Mouse (Mus musculus): ENCODE results near the gene Gm21812. TPM values are rescaled to one million over a fixed set of nuclear protein-coding genes. Genes with fewer than 3 reads are reported as not detected.
"Not testable (repeated sequence)": the region's sequence is repeated elsewhere in the genome, so short reads cannot be mapped to it uniquely, and the experiment has no call there.

The Gm21812 gene
- not detected in 2 replicates for total RNA-seq (2012; rRNA removed)

- H3K9ac ChIP-seq (ENCODE audit: insufficient read depth, low read depth, low read length, poor library complexity, severe bottlenecking); H3K4me1 ChIP-seq (ENCODE audit: control insufficient read depth in 2 of 2, insufficient read depth in 2 of 2, low read length in 2 of 2, poor library complexity in 1 of 2); H3K36me3 ChIP-seq (ENCODE audit: control insufficient read depth, insufficient read depth, low read length, poor library complexity, severe bottlenecking); H3K4me3 ChIP-seq (ENCODE audit: insufficient read depth in 1 of 2, low read depth in 1 of 2, low read length in 2 of 2, poor library complexity in 1 of 2, severe bottlenecking in 1 of 2); H3K27ac ChIP-seq (ENCODE audit: insufficient read depth, low read depth, low read length, poor library complexity, severe bottlenecking); DNase-seq (ENCODE audit: low read depth, low spot score); in situ Hi-C loops (cut with MboI; ENCODE audit: low sequenced_read_pairs in 2 of 2, unreplicated experiment in 2 of 2); H3K9me3 ChIP-seq (ENCODE audit: control insufficient read depth, insufficient read depth, low read depth, low read length): not testable (repeated sequence)
Measured at GRCm38 (mm10) chrY:9347084-9347483, at the start of gene Gm21812. Gm21812 (minus strand) TSS chrY:9347184.

Other genes with a start within 250 kb of the Gm21812 start
- gene Gm21292, start 213.3 kb downstream of the Gm21812 start, total RNA-seq (2012; rRNA removed), result not detected in 2 replicates
- not detected in 2 replicates for gene Gm21721, start 145.0 kb downstream of the Gm21812 start, total RNA-seq (2012; rRNA removed)
- gene Gm21874, start 69.0 kb upstream of the Gm21812 start, total RNA-seq (2012; rRNA removed), result not detected in 2 replicates

All from ES-E14 (cell line).